Mouse (Mus musculus) embryonic facial prominence, embryonic 13.5 days (tissue): ENCODE measurements around the gene Bsn. TPM values are rescaled to one million over a fixed set of nuclear protein-coding genes. Genes with fewer than 3 reads are reported as not detected.

ENCODE experiments used
- ATAC-seq: fragments of 200-750 bp; cut with Nextera tagmentation; 2 replicates; pipeline ENCODE4 v1.8.0; 2017; ENCODE audit warnings: low read depth; ENCODE audit not compliant: insufficient number of reproducible peaks, insufficient read depth, low FRiP score, low TSS enrichment
- H3K27ac ChIP-seq: fragments of 300-500 bp; sonication (generic); 2 replicates; pipeline ENCODE4 v1.5.1; 2015; ENCODE audit warnings: moderate library complexity, mild to moderate bottlenecking, inconsistent platforms
- H3K27me3 ChIP-seq: fragments of 300-500 bp; sonication (generic); 2 replicates; pipeline ENCODE4 v1.6.1; 2015; ENCODE audit warnings: mild to moderate bottlenecking, inconsistent platforms
- H3K36me3 ChIP-seq: fragments of 300-500 bp; sonication (generic); 2 replicates; pipeline ENCODE4 v1.6.1; 2015; ENCODE audit warnings: mild to moderate bottlenecking, inconsistent platforms
- H3K4me1 ChIP-seq: fragments of 300-500 bp; sonication (generic); 2 replicates; pipeline ENCODE4 v1.6.1; 2015; ENCODE audit warnings: inconsistent platforms
- H3K4me2 ChIP-seq: fragments of 300-500 bp; sonication (generic); 2 replicates; pipeline ENCODE4 v1.6.1; 2015; ENCODE audit warnings: moderate library complexity, mild to moderate bottlenecking, inconsistent platforms
- H3K4me3 ChIP-seq: fragments of 300-500 bp; sonication (generic); 2 replicates; pipeline ENCODE4 v1.5.1; 2015; ENCODE audit warnings: mild to moderate bottlenecking, inconsistent platforms
- H3K9ac ChIP-seq: fragments of 300-500 bp; sonication (generic); 2 replicates; pipeline ENCODE4 v1.6.1; 2015; ENCODE audit warnings: mild to moderate bottlenecking, inconsistent platforms
- H3K9me3 ChIP-seq: fragments of 300-500 bp; sonication (generic); 2 replicates; pipeline ENCODE4 v1.6.1; 2016; ENCODE audit warnings: inconsistent platforms
- WGBS: fragments of 180-500 bp; shearing (Covaris S2); methylation state at CpG from one replicate; pipeline ENCODE4 v1.1.7; 2015; ENCODE audit warnings: mixed read lengths; 5-methylcytosine and 5-hydroxymethylcytosine counted together
- polyA plus RNA-seq: library from polyadenylated mRNA; unstranded; fragments of >200 nt; fragmentation: Nextera tagmentation; extraction: Ambion mirVana; gene quantifications from 2 replicates; pipeline ENCODE4 v1.2.1, GENCODE M21; 2015

The Bsn gene
- 0.63 and 0.69 TPM in 2 replicates for polyA plus RNA-seq

GRCm38 (mm10) chr9:108189787-108190679 is at the start of gene Bsn:
Bsn (minus strand) TSS chr9:108190384.
- Histone ChIP-seq H3K9me3 (no peaks in the 10 kb centered on the region), H3K9ac (peak within 1 kb of the TSS; percentile 52), H3K4me3 (peak within 1 kb of the TSS; percentile 64), H3K4me1 (peaks cover 5% of the 10 kb centered on the region; the same call in 1 of the 2 replicates), H3K4me2 (peak within 1 kb of the TSS; percentile 92), H3K36me3 (no peaks in the 10 kb centered on the region), H3K27me3 (peaks cover 44% of the 10 kb centered on the region), H3K27ac (no peak within 1 kb of the TSS)
- ATAC-seq: 0 out of 2 replicates have a peak, but pooled peaks have one; percentile 46
- 1% methylated on average over 66 of the region's 91 CpGs for WGBS

- Histone ChIP-seq H3K4me1 (peaks cover 3% of the 10 kb centered on the region; the same call in 1 of the 2 replicates), H3K4me2 (no peak overlapping the region), H3K27ac (no peak overlapping the region), H3K9ac (no peak overlapping the region), H3K4me3 (no peak overlapping the region), H3K36me3 (no peaks in the 10 kb centered on the region), H3K27me3 (no peaks in the 10 kb centered on the region), H3K9me3 (no peaks in the 10 kb centered on the region)
- no peak for ATAC-seq
- 69% methylated on average over 5 of the region's 5 CpGs for WGBS
Measured at GRCm38 (mm10) chr9:108239951-108240350, 49.8 kb upstream of the Bsn start.

- Histone ChIP-seq H3K4me2 (no peak overlapping the region), H3K4me1 (peaks cover 3% of the 10 kb centered on the region; the same call in 1 of the 2 replicates), H3K27me3 (no peaks in the 10 kb centered on the region), H3K4me3 (no peak overlapping the region), H3K27ac (no peak overlapping the region), H3K9me3 (no peaks in the 10 kb centered on the region), H3K9ac (no peak overlapping the region), H3K36me3 (peaks cover 4% of the 10 kb centered on the region)
- 55% methylated on average over 3 of the region's 3 CpGs for WGBS
- no peak for ATAC-seq
Measured at GRCm38 (mm10) chr9:108238831-108239230, 48.6 kb upstream of the Bsn start.

GRCm38 (mm10) chr9:108238402-108238801 is 48.2 kb upstream of the Bsn start:
- no peak overlapping the region for H3K4me2 ChIP-seq
- 74% methylated on average over 2 of the region's 2 CpGs for WGBS
- H3K27me3 ChIP-seq: no peaks in the 10 kb centered on the region
- H3K4me3 ChIP-seq: no peak overlapping the region
- no peak overlapping the region for H3K27ac ChIP-seq
- peaks cover 3% of the 10 kb centered on the region; the same call in 1 of the 2 replicates for H3K4me1 ChIP-seq
- ATAC-seq: no peak
- H3K9ac ChIP-seq: no peak overlapping the region
- H3K36me3 ChIP-seq: peaks cover 4% of the 10 kb centered on the region
- no peaks in the 10 kb centered on the region for H3K9me3 ChIP-seq

- H3K4me2 ChIP-seq: no peak overlapping the region
- H3K4me3 ChIP-seq: no peak overlapping the region
- no peaks in the 10 kb centered on the region for H3K9me3 ChIP-seq
- peaks cover 4% of the 10 kb centered on the region for H3K36me3 ChIP-seq
- no peak for ATAC-seq
- WGBS: 91% methylated on average over 2 of the region's 2 CpGs
- H3K4me1 ChIP-seq: peaks cover 3% of the 10 kb centered on the region; the same call in 1 of the 2 replicates
- H3K9ac ChIP-seq: no peak overlapping the region
- no peak overlapping the region for H3K27ac ChIP-seq
- no peaks in the 10 kb centered on the region for H3K27me3 ChIP-seq
Measured at GRCm38 (mm10) chr9:108234682-108235081, 44.5 kb upstream of the Bsn start.

DNA sequence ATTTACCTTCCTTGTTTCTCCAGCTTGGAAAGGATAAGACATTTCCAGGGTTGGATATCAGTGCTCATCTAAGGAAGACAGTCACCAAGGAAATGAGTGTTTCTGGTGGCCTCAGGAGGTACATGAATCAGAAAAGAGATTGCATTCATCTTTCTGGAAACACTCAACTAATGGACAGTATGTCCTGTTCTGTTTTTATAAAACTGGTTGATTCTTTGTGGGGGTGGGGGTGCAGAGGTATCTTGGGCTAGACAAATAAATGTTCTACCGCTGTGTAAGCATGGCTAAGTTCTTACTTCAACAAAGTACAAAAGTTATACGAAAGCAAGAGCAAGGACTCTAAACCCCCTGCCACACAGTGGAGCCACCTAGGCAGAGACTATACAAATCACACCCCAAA is 42.7 kb upstream of the Bsn start:
- Histone ChIP-seq H3K4me1 (no peaks in the 10 kb centered on the region), H3K4me3 (no peak overlapping the region), H3K9me3 (no peaks in the 10 kb centered on the region), H3K4me2 (no peak overlapping the region), H3K27ac (no peak overlapping the region), H3K36me3 (peaks cover 4% of the 10 kb centered on the region), H3K9ac (no peak overlapping the region), H3K27me3 (no peaks in the 10 kb centered on the region)
- ATAC-seq: no peak
- WGBS: 89% methylated on average over 2 of the region's 2 CpGs

DNA sequence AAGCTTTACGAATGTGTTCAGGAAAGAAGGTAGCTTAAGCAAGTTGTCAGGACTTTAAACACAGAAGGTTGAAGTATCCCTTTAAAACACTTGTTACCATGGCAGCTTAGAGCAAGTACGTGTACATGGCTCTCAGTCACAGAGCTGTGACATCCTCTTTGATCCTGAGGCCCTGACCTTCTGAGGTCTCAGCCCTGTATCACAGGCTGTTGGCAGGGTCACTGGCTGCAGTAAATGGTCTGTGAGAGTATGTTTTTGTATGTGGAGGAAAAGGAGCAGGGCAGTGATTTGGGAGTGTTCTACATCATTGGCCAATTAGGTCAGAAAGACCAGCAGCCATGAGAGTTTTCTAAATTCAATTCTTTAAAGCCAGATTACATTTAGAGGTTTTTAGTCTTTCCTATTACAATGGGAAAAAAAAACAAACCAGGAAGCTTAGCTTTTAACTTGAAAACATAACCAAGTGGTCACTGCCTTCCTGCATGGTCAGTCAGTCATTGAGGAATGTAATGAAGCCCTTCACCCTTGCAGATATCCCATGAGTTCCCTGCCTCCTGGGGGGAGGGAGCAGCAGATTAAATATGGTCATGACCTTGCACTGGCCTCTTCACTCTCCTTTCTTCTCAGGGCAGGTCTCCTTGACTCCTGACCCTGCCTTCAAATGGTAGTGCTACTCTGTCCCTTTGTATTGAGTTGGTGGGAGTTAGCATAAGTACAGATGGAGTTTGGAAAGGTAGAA is 37.9 kb upstream of the Bsn start:
- H3K27me3 ChIP-seq: no peaks in the 10 kb centered on the region
- no peaks in the 10 kb centered on the region for H3K4me1 ChIP-seq
- ATAC-seq: no peak
- H3K36me3 ChIP-seq: no peaks in the 10 kb centered on the region
- H3K9ac ChIP-seq: no peak overlapping the region
- H3K27ac ChIP-seq: no peak overlapping the region
- no peak overlapping the region for H3K4me3 ChIP-seq
- H3K4me2 ChIP-seq: no peak overlapping the region
- H3K9me3 ChIP-seq: no peaks in the 10 kb centered on the region
- 62% methylated on average over 2 of the region's 2 CpGs for WGBS

DNA sequence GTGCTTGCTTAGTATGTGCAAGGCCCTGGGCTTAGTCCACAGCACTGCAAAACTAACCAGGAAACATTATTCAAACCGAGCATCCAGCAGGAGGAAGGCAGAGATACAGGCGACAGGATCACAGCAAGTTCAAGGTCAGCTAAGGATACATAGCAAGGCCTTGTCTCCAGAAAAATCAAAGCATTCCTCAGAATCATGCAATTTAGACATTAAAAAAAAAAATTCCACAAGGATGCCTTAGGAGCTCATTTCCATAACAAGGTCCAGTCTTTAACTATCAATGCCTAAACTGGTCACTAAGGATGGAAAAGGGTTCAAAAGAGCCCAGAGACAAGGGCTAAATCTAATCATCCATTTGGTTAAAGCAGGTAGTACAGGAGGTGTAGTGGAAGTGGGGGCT is 35.0 kb upstream of the Bsn start:
- Histone ChIP-seq H3K4me1 (no peaks in the 10 kb centered on the region; the same call in 1 of the 2 replicates), H3K4me3 (no peak overlapping the region), H3K9me3 (no peaks in the 10 kb centered on the region), H3K9ac (no peak overlapping the region), H3K36me3 (no peaks in the 10 kb centered on the region), H3K27me3 (no peaks in the 10 kb centered on the region), H3K27ac (no peak overlapping the region), H3K4me2 (no peak overlapping the region)
- no peak for ATAC-seq
- WGBS: 81% methylated on average over 2 of the region's 2 CpGs

GRCm38 (mm10) chr9:108223633-108224032 is 33.4 kb upstream of the Bsn start:
- Histone ChIP-seq H3K27ac (no peak overlapping the region), H3K9ac (no peak overlapping the region), H3K4me2 (no peak overlapping the region), H3K4me3 (no peak overlapping the region), H3K9me3 (no peaks in the 10 kb centered on the region), H3K27me3 (no peaks in the 10 kb centered on the region), H3K36me3 (no peaks in the 10 kb centered on the region), H3K4me1 (no peaks in the 10 kb centered on the region; the same call in 1 of the 2 replicates)
- WGBS: 87% methylated on average over 1 of the region's 1 CpGs
- no peak for ATAC-seq

- no peak overlapping the region for H3K27ac ChIP-seq
- no peaks in the 10 kb centered on the region; the same call in 1 of the 2 replicates for H3K4me1 ChIP-seq
- 88% methylated on average over 3 of the region's 3 CpGs for WGBS
- no peak for ATAC-seq
- H3K9me3 ChIP-seq: no peaks in the 10 kb centered on the region
- H3K4me3 ChIP-seq: no peak overlapping the region
- no peak overlapping the region for H3K4me2 ChIP-seq
- H3K9ac ChIP-seq: no peak overlapping the region
- H3K36me3 ChIP-seq: peaks cover 16% of the 10 kb centered on the region
- H3K27me3 ChIP-seq: no peaks in the 10 kb centered on the region
Measured at GRCm38 (mm10) chr9:108221566-108221965, 31.4 kb upstream of the Bsn start.

DNA sequence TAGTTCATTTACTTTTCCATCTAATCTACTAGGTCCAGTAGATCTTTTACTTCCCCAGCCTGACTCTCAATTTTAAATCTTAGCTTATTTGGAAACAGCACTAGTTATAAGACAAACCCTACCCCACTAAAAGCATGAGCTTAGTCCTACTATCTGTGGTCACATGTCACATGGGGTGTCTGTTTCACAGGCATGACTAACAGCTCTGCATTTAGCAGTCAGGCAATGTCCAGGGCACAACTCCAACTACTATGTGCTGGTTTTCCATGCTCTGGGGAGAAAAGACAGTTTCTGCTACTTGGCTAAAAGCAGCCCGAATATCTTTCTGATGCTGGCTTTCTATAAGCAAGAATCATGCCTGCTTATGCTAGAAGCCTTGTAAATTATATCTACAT is 30.2 kb upstream of the Bsn start:
- WGBS: 85% methylated on average over 1 of the region's 1 CpGs

More for the DNA sequence above, 30.2 kb upstream of the Bsn start:
- Histone ChIP-seq H3K27me3 (no peaks in the 10 kb centered on the region), H3K9me3 (no peaks in the 10 kb centered on the region), H3K4me1 (no peaks in the 10 kb centered on the region; the same call in 1 of the 2 replicates), H3K4me3 (no peak overlapping the region), H3K27ac (no peak overlapping the region), H3K4me2 (no peak overlapping the region), H3K9ac (no peak overlapping the region), H3K36me3 (peaks cover 21% of the 10 kb centered on the region)
- no peak for ATAC-seq
